In genomic region chr2:31954779-31955181, GRCm38 (mm10) we compare ENCODE assay signal across 9 mouse cellular contexts. TPM values are rescaled to one million over a fixed set of nuclear protein-coding genes. Genes with fewer than 3 reads are reported as not detected.
A peak's percentile ranks its signal among the peaks of the same experiment; 100 is the strongest.
DNase-seq lines count a peak whose midpoint lies in the region; ATAC-seq and TF ChIP-seq lines count a peak whose summit lies in the region.
"Had no signal": no experiment of that assay in that cellular context is flagged by ENCODE, and none has a peak within 500 bp of the region (broad histone marks: within the 10 kb centered on the region; RNA-seq: fewer than 3 reads in every experiment).

No protein-coding gene starts in this region.

- no peak for TF ChIP-seq POLR2A in myocyte (IDR thresholded peaks at IDR 0.05; ENCODE audit: insufficient read length, low read depth)

- no peak overlapping the region for H3K4me2 ChIP-seq in myocyte (ENCODE audit: low read depth)

- H3K27me3 ChIP-seq in myocyte (ENCODE audit: control insufficient read depth, insufficient read depth, insufficient read length): no peaks in the 10 kb centered on the region

- intact Hi-C loops in gastrocnemius, postnatal 36 days (cut with DNase I): no loop called here

- no peak overlapping the region for H3K4me3 ChIP-seq in myocyte

- no peak overlapping the region for H3ac ChIP-seq in myocyte (ENCODE audit: control insufficient read depth, insufficient read length)

- peak; percentile 34 for DNase-seq in gastrocnemius, postnatal 25 days
- no peak for DNase-seq in gastrocnemius, postnatal 36 days
- DNase-seq in ovary, postnatal 36 days (ENCODE audit: low spot score): peak; percentile 38
- DNase-seq in ovary, postnatal 10 days (ENCODE audit: low spot score): no peak
- DNase-seq in heart, postnatal 4 days: peak; percentile 30
- DNase-seq in thymus, postnatal 4 days: no peak
- DNase-seq: lung, postnatal 10 days had no signal

- H3K36me3 ChIP-seq in myocyte (ENCODE audit: control insufficient read depth, insufficient read depth): no peaks in the 10 kb centered on the region

- no peak for ATAC-seq in megakaryocyte-erythroid progenitor cell, adult 5-6 weeks (replicated peaks; ENCODE audit: low FRiP score, low TSS enrichment, poor library complexity, severe bottlenecking)

- no peaks in the 10 kb centered on the region for H3K79me2 ChIP-seq in myocyte (ENCODE audit: control insufficient read depth, insufficient read depth)

TF ChIP-seq in myocyte, 11 proteins besides CTCF, POLR2A, EP300 and RAD21:
- TF ChIP-seq REST (IDR thresholded peaks at IDR 0.05; ENCODE audit: insufficient read depth, insufficient read length) (no peak), MAX (IDR thresholded peaks at IDR 0.05; ENCODE audit: low read depth) (no peak), USF1 (IDR thresholded peaks at IDR 0.05; ENCODE audit: low read depth) (no peak), TCF12 (IDR thresholded peaks at IDR 0.05; ENCODE audit: insufficient read depth, poor library complexity, severe bottlenecking) (no peak), E2F4 (IDR thresholded peaks at IDR 0.05; ENCODE audit: insufficient read depth) (no peak), POLR2AphosphoS2 (IDR thresholded peaks at IDR 0.05; ENCODE audit: insufficient read length, low read depth) (peak; percentile 46), MYOD1 (IDR thresholded peaks at IDR 0.05; ENCODE audit: control insufficient read depth in 1 of 3, insufficient read length in 2 of 3, low read depth in 2 of 3) (peak in 2 of 3 experiments; percentile 13 to 84), SRF (IDR thresholded peaks at IDR 0.05; ENCODE audit: control insufficient read depth, insufficient read length, low read depth) (no peak), MYOG (IDR thresholded peaks at IDR 0.05; ENCODE audit: control insufficient read depth in 1 of 3, insufficient read depth in 1 of 3, insufficient read length in 2 of 3, low read depth in 2 of 3) (peak; percentile 26 to 93 (median 48)), CEBPB (IDR thresholded peaks at IDR 0.05; ENCODE audit: insufficient read depth, poor library complexity, severe bottlenecking) (no peak), TCF3 (IDR thresholded peaks at IDR 0.05; ENCODE audit: insufficient read length, low read depth) (no peak)
TF ChIP-seq in myocyte: peak in this region for 3.

RNA-seq across cellular contexts. Expression of gene Aif1l, which starts 4.8 kb away (rescaled TPM):
- total RNA-seq in gastrocnemius, postnatal 25 days (2021): 1 to 10 TPM; 4.2 to 5.8 TPM
- 1 to 10 TPM; 3.2 to 4.5 TPM for total RNA-seq in gastrocnemius, postnatal 36 days (2021)
- total RNA-seq in heart, postnatal 4 days (2021): 10 to 100 TPM; 21.1 to 24.0 TPM
- polyA plus RNA-seq in myocyte (2012; fragmentation: generic; extraction: Trizol): 159 TPM
- total RNA-seq in megakaryocyte-erythroid progenitor cell, adult 5-6 weeks (2014; fragmentation: Nextera tagmentation): 5.2 TPM in 1 of 2 replicates, not detected in the other
- not detected in 2 replicates for total RNA-seq in megakaryocyte-erythroid progenitor cell, adult 5-6 weeks (2017)

RNA-seq across cellular contexts. Expression of gene Nup214, which starts 19.5 kb away (rescaled TPM):
- 10 to 100 TPM; 18.6 to 21.4 TPM for total RNA-seq in gastrocnemius, postnatal 25 days (2021)
- total RNA-seq in gastrocnemius, postnatal 36 days (2021): 10 to 100 TPM; 13.9 to 28.4 TPM
- 10 to 100 TPM; 50.4 to 51.1 TPM for total RNA-seq in heart, postnatal 4 days (2021)
- 26.3 TPM for polyA plus RNA-seq in myocyte (2012; fragmentation: generic; extraction: Trizol)
- 125 and 161 TPM in 2 replicates for total RNA-seq in megakaryocyte-erythroid progenitor cell, adult 5-6 weeks (2014; fragmentation: Nextera tagmentation)
- 43.3 and 73.2 TPM in 2 replicates for total RNA-seq in megakaryocyte-erythroid progenitor cell, adult 5-6 weeks (2017)

Comparison
In these comparisons a context has a peak if more than half of its experiments do, and no peak if none do; other contexts are left out.
1. DNase-seq: peak in gastrocnemius, postnatal 25 days (single experiment), ovary, postnatal 36 days (single experiment) and heart, postnatal 4 days (single experiment); none in gastrocnemius, postnatal 36 days (0 of 2), ovary, postnatal 10 days (single experiment) and thymus, postnatal 4 days (single experiment).